Mouse (Mus musculus) liver, adult 2 months (tissue): Measurements from ENCODE around the gene Sez6l.

Experiments used
- CTCF ChIP-seq: fragments of 200-500 bp; IDR thresholded peaks from 2 replicates; pipeline ENCODE4 v1.5.1; 2011; ENCODE audit warnings: low read depth, low read length, control low read depth
- POLR2A ChIP-seq: fragments of 200-500 bp; IDR thresholded peaks from 2 replicates; pipeline ENCODE4 v1.6.1; 2011; ENCODE audit warnings: low read length, control low read depth; ENCODE audit not compliant: insufficient read depth; ENCODE audit errors: extremely low read depth

- TF ChIP-seq CTCF, result no peak
- no peak for TF ChIP-seq POLR2A
Measured at GRCm38 (mm10) chr5:112411072-112411471, 165.9 kb downstream of the Sez6l start.
